Mouse (Mus musculus): ENCODE data around the gene Gm3417. TPM values are rescaled to one million over a fixed set of nuclear protein-coding genes. Genes with fewer than 3 reads are reported as not detected.
"Not testable (repeated sequence)": the region's sequence is repeated elsewhere in the genome, so short reads cannot be mapped to it uniquely, and the experiment has no call there.

Gene Gm3417
- polyA plus RNA-seq, 1 experiment from 2014 or later = not detected

DNA sequence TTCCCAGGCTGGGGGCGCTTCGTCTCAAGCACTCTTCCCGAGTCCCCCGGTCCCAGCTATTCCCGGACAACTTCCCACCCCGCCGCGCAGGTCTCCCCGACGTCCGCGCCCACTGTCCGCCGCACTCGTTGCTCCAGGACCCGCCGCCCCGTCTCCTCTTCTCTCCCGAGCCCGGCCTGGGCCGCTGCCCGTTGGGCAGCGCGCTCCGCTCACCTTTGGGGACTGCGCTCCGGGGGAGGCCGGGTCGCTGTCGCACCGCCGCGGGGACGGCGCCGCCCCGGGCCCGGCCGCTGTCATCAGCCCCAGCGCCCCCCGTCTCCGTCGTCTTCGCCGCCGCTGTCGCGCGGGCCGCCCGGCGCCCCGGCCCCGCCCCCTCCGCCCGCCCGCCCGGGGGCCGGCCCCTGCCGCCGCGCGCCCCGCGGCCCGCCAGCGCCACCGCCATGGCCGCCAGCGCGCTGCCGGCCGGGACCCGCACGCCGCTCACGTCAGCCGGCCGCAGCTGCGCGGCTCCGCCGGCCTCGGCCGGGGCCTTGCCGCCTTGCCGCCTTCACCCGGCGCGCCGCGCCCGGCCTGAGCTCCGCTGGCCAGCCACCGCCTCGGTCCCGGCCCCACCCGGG, 14.0 kb upstream of the Gm3417 start:
- not testable (repeated sequence) for H3K9ac ChIP-seq; H3K27me3 ChIP-seq; H3K4me2 ChIP-seq; H3K4me3 ChIP-seq; H3K9me3 ChIP-seq (replicated peaks); H3K27ac ChIP-seq; H3K36me3 ChIP-seq; H3K4me1 ChIP-seq (replicated peaks)
- ATAC-seq (replicated peaks; ENCODE audit: insufficient number of reproducible peaks, insufficient read depth, low FRiP score, low read depth) = peak; percentile 85
- WGBS = no CpG with 5 or more reads among the region's 98 CpGs

DNA sequence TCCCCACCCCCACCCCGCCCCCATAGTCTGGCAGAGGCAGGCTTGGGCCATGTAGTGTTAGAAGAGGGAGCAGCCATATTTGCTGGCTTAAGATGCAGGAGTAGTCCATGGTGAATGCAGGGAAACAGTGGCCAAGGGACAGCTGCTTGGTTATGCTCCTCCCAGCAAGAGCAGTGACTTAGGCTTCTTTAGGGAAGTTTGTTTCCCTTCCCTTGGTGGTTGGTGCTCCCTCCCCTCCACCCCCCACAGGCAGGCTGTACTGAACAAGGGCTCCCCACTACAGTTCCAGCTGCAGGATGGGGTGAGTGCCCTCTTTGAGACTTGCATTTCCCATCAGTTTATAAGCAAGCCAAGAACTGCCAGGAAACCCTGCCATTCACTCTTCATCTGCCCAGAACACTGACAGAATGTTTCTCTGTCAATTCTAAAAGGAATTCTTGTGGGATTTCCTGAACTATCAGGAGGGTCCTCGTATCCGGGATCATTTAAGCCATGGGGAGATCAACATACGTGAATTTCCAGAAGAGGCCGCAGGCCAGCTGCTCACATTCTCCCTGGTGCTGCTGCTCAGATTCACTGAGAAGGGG, 11.6 kb upstream of the Gm3417 start:
- not testable (repeated sequence) for H3K4me3 ChIP-seq; H3K27ac ChIP-seq; H3K9me3 ChIP-seq (replicated peaks); H3K4me1 ChIP-seq (replicated peaks); ATAC-seq (replicated peaks; ENCODE audit: insufficient number of reproducible peaks, insufficient read depth, low FRiP score, low read depth); H3K36me3 ChIP-seq; H3K4me2 ChIP-seq; H3K27me3 ChIP-seq; H3K9ac ChIP-seq
- 78% methylated on average over 4 of the region's 5 CpGs for WGBS

DNA sequence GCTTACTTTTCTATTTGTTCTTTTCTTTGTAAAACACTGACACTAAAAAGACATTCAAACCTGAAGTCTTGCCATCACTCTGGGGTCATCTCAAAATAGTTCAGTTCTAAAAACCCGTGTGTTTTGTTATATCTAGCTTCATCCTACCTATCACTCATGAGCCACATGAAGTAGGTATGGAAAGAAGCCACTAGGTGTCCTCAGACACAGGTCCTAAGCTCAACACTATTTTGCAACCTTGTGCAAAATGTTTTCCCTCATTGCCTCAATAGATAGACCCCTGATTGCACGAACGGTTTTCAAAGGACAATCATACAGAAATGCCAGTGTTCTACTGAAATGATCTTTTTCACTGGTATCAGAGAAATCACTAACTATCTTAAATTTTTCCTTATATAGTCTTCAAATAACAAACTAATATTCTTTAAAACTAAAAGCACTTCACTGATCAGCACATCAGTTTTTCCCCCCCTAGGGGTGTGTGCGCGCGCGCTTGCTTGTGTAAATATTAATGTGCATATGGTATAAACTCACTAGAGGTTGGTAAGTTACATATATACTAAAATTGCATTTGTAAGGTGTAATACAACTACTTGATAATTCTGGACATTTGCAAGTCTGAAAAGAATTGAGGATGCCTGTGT, 750 bp downstream of the Gm3417 start:
- WGBS = 1% methylated on average over 4 of the region's 7 CpGs
- ATAC-seq (replicated peaks; ENCODE audit: insufficient number of reproducible peaks, insufficient read depth, low FRiP score, low read depth); H3K9ac ChIP-seq; H3K4me2 ChIP-seq; H3K27me3 ChIP-seq; H3K9me3 ChIP-seq (replicated peaks); H3K4me1 ChIP-seq (replicated peaks); H3K27ac ChIP-seq; H3K36me3 ChIP-seq: not testable (repeated sequence)
- 0 out of 2 replicates have a peak overlapping the region, but pooled peaks have one; percentile 15 for H3K4me3 ChIP-seq

DNA sequence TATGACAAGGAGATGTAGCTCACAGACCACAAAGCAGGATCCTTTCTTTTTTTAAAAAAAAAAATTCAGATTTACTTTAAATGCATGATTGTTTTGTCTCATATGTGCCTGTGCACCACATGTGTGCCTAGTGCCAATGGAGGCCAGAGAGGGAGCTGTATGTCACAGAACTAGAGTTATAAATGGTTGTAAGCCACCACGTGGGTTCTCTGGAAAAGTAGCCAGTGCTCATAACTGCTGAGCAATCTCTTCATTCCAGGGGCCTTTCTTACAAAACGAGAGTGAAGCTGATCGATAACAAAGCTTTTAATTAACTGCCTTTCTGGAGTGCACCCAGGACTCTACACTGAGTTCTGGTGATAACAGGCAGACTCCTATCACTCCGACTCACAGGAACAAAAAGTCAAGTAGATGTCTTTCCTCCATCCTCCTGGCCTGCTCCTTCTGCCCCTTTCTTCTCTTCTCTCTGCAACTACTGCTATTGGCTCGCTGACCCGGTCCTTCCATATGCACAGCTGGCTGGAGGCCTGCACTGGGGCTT, 10.1 kb downstream of the Gm3417 start:
- not testable (repeated sequence) for H3K4me3 ChIP-seq; H3K36me3 ChIP-seq; H3K27me3 ChIP-seq; H3K9ac ChIP-seq; H3K27ac ChIP-seq; H3K4me1 ChIP-seq (replicated peaks); H3K9me3 ChIP-seq (replicated peaks); H3K4me2 ChIP-seq; ATAC-seq (replicated peaks; ENCODE audit: insufficient number of reproducible peaks, insufficient read depth, low FRiP score, low read depth)
- WGBS = no CpG with 5 or more reads among the region's 6 CpGs

DNA sequence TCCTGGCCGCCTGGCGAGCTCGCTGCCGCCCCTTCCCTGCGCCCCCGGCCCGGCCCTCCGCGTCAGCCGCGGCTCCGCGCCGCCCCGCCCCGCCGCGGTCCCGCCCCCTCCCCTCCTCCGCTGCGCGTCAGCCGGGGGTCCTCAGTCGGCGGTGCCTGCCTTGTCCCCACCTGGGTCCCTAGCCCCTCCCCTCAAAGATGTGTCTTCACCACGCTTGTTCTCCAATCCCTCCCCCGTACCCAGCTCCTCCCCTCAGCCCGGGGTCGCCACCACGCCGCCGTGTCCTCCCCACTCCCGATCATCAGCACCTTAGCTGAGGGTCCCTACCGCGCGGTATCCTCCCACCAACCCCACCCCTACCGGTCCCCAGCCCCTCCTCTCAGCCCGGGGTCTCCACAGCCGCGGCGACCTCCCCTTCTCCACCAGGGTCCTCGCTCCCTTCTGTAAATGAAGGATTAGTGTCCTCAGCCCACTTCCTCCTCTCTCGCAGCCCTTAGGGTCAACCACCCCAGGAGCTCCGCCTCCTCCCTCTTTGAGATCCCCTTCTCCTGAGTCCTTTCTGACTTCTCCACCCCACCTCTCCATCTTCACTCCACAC, 16.9 kb downstream of the Gm3417 start:
- H3K4me3 ChIP-seq; H3K9me3 ChIP-seq (replicated peaks); H3K36me3 ChIP-seq; H3K27ac ChIP-seq; H3K4me1 ChIP-seq (replicated peaks); H3K27me3 ChIP-seq; H3K4me2 ChIP-seq; H3K9ac ChIP-seq: not testable (repeated sequence)
- peak; percentile 86 for ATAC-seq (replicated peaks; ENCODE audit: insufficient number of reproducible peaks, insufficient read depth, low FRiP score, low read depth)
- WGBS = no CpG with 5 or more reads among the region's 44 CpGs

DNA sequence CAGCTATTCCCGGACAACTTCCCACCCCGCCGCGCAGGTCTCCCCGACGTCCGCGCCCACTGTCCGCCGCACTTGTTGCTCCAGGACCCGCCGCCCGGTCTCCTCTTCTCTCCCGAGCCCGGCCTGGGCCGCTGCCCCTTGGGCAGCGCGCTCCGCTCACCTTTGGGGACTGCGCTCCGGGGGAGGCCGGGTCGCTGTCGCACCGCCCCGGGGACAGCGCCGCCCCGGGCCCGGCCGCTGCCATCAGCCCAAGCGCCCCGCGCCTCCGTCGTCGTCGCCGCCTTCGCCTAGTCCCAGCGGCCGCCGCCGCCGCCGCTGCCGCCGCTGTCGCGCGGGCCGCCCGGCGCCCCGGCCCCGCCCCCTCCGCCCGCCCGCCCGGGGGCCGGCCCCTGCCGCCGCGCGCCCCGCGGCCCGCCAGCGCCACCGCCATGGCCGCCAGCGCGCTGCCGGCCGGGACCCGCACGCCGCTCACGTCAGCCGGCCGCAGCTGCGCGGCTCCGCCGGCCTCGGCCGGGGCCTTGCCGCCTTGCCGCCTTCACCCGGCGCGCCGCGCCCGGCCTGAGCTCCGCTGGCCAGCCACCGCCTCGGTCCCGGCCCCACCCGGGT, 17.5 kb downstream of the Gm3417 start, which contains the start of gene Phf10:
TSS of gene Phf10 (minus strand) at position 323 of the 606 bp plus-strand sequence.
- H3K27me3 ChIP-seq; H3K4me1 ChIP-seq (replicated peaks); H3K9me3 ChIP-seq (replicated peaks); H3K36me3 ChIP-seq: not testable (repeated sequence)
- peak within 1 kb of the TSS; percentile 75 for H3K4me3 ChIP-seq
- under 1% methylated on average over 37 of the region's 100 CpGs for WGBS
- peak within 1 kb of the TSS; percentile 81 for H3K27ac ChIP-seq
- ATAC-seq (replicated peaks; ENCODE audit: insufficient number of reproducible peaks, insufficient read depth, low FRiP score, low read depth) = peak; percentile 88
- H3K9ac ChIP-seq = peak within 1 kb of the TSS; percentile 79
- peak within 1 kb of the TSS; percentile 90 for H3K4me2 ChIP-seq

DNA sequence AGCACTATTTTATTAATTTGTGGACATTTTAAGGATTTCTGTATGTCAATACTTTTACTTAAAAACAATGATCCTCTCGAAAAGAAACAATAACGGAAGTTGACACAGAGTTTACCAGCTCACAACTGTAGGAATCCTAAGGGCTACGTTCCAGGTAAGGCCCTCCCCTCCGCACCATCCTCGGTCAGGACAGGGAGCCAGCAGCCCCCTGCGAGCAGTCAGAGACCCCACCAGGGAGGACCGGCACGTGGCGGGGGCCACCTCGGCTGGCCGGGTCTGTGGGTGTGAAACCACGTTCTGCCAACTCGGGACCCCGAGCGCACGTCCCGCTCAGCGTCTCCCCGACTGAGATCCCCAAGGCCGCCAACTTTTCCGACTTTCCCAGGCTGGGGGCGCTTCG, 18.1 kb downstream of the Gm3417 start:
- peak; percentile 6; the same call in 1 of the 2 replicates for ATAC-seq (replicated peaks; ENCODE audit: insufficient number of reproducible peaks, insufficient read depth, low FRiP score, low read depth)
- H3K27ac ChIP-seq = peak overlapping the region; percentile 81
- peaks cover 7% of the 10 kb centered on the region for H3K4me1 ChIP-seq (replicated peaks)
- H3K9ac ChIP-seq = peak overlapping the region; percentile 79
- WGBS = 0% methylated on average over 21 of the region's 23 CpGs
- peak overlapping the region; percentile 75 for H3K4me3 ChIP-seq
- H3K4me2 ChIP-seq = peak overlapping the region; percentile 90
- H3K27me3 ChIP-seq = no peaks in the 10 kb centered on the region
- H3K36me3 ChIP-seq = 0 out of 2 replicates have a peak, but pooled peaks cover 3% of the 10 kb centered on the region
- no peaks in the 10 kb centered on the region for H3K9me3 ChIP-seq (replicated peaks)

DNA sequence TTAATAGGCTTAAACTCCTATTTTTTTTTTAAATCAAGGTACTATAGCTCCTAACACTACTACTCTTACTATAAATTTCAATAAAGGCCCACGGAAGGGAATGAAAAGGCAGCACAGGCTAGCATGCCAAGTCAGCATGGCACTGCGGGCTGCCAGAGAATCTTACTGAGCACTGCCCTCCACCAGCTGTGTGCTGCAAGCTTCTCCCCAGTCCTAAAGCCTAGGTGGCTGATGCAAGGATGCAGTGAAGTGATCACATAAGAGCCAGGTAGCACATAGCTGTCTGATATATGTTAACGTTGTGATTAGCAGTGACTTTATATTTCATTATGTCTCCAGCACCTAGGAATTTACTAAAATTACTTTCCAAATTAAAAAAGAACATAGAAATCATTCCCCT, 18.6 kb downstream of the Gm3417 start:
- no peak for ATAC-seq (replicated peaks; ENCODE audit: insufficient number of reproducible peaks, insufficient read depth, low FRiP score, low read depth)
- Histone ChIP-seq H3K36me3 (peaks cover 4% of the 10 kb centered on the region; the same call in 1 of the 2 replicates), H3K9me3 (replicated peaks) (no peaks in the 10 kb centered on the region), H3K27me3 (no peaks in the 10 kb centered on the region), H3K4me2 (peak overlapping the region; percentile 90), H3K4me1 (replicated peaks) (peaks cover 7% of the 10 kb centered on the region), H3K9ac (peak overlapping the region; percentile 38; the same call in 1 of the 2 replicates), H3K4me3 (peak overlapping the region; percentile 36), H3K27ac (no peak overlapping the region)
- WGBS = 26% methylated on average over 3 of the region's 3 CpGs

DNA sequence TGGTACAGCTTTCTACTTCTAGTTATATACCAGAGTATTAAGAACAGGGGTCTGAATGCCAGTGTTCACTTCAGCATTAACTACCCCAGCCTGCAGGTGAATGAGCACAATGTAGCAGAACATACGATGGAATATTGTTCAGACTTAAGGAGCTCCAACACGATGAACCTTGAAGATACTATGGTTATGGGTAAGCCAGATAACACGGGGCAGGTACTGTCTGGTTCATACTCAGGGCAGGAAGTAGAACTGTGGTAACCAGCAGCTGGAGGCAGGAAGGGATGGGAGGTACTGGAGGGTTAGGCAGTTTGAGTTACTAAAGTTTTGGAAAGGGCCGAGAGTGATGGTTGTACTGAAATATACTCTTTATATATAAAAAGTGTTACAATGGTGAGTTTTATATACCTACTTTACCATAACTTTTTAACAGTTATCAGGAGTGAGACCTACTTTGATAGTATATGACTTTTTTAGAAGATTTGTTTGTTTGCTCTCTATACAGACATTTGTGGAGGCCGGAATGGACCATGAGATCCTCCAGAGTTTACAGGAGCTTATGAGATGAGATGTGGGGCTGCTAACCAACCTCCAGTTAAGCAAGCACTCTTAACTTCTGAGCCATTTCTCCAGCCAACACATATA, 19.8 kb downstream of the Gm3417 start:
- no peaks in the 10 kb centered on the region for H3K9me3 ChIP-seq (replicated peaks)
- 84% methylated on average over 5 of the region's 5 CpGs for WGBS
- H3K4me3 ChIP-seq = no peak overlapping the region
- no peak overlapping the region for H3K9ac ChIP-seq
- no peak overlapping the region for H3K27ac ChIP-seq
- H3K36me3 ChIP-seq = peaks cover 14% of the 10 kb centered on the region
- no peaks in the 10 kb centered on the region for H3K27me3 ChIP-seq
- H3K4me1 ChIP-seq (replicated peaks) = peaks cover 7% of the 10 kb centered on the region
- no peak for ATAC-seq (replicated peaks; ENCODE audit: insufficient number of reproducible peaks, insufficient read depth, low FRiP score, low read depth)
- H3K4me2 ChIP-seq = no peak overlapping the region

DNA sequence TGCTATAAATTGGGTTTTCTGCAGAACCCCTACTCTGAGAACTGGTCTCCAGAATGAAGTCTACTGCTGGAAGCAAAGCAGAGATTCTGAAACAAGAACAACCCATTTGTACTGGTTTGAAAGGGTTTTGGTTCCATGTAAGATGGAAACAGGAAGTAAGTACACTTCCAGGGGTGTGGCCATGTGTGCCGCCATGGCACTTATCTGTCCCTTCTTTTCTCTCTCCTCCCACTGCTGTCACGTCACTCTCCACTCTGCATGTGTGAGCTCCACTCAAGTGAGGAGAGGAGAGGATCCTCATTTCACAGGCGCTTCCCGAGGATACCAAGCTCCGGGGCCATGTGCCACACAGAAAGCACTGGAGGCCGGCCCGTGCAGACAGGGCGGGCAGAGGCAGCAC, 25.1 kb downstream of the Gm3417 start:
- no peaks in the 10 kb centered on the region for H3K9me3 ChIP-seq (replicated peaks)
- H3K27ac ChIP-seq = no peak overlapping the region
- H3K36me3 ChIP-seq = peaks cover 49% of the 10 kb centered on the region
- no peaks in the 10 kb centered on the region for H3K27me3 ChIP-seq
- 74% methylated on average over 8 of the region's 8 CpGs for WGBS
- H3K4me1 ChIP-seq (replicated peaks) = no peaks in the 10 kb centered on the region
- H3K9ac ChIP-seq = no peak overlapping the region
- no peak overlapping the region for H3K4me3 ChIP-seq
- no peak overlapping the region for H3K4me2 ChIP-seq
- ATAC-seq (replicated peaks; ENCODE audit: insufficient number of reproducible peaks, insufficient read depth, low FRiP score, low read depth) = no peak

Data from heart, embryonic 15.5 days (tissue).